Mouse (Mus musculus) midbrain, embryonic 13.5 days (tissue): ENCODE results near the gene Sec23b. TPM values are rescaled to one million over a fixed set of nuclear protein-coding genes. Genes with fewer than 3 reads are reported as not detected.

Source experiments
- microRNA-seq: library from miRNA; unstranded; fragments of <30 nt; microRNA quantifications from one replicate; pipeline ENCODE4, GENCODE M21; 2016
- polyA plus RNA-seq: library from polyadenylated mRNA; unstranded; fragments of >200 nt; fragmentation: Nextera tagmentation; extraction: Ambion mirVana; gene quantifications from 2 replicates; pipeline ENCODE4 v1.2.1, GENCODE M21; 2015

Gene Sec23b
- polyA plus RNA-seq, 1 experiment from 2014 or later = 81.1 TPM

Small RNA genes within 50 kb of the gene (microRNA-seq; reads per million reads assigned to microRNA genes)
- not detected for gene Gm24823

Other genes starting within 250 kb of the Sec23b start
- not detected in 2 replicates for gene Ovol2, start 224.1 kb upstream of the Sec23b start, polyA plus RNA-seq
- gene Kat14, start 187.2 kb upstream of the Sec23b start, polyA plus RNA-seq = 31.7 and 39.9 TPM in 2 replicates
- 1.6 and 2.2 TPM in 2 replicates for gene Pet117, start 187.2 kb upstream of the Sec23b start, polyA plus RNA-seq
- gene Dzank1, start 28.8 kb upstream of the Sec23b start, polyA plus RNA-seq = 10.0 and 11.1 TPM in 2 replicates
- 32.6 and 33.0 TPM in 2 replicates for gene Polr3f, start 28.5 kb upstream of the Sec23b start, polyA plus RNA-seq
- gene Rbbp9, start 5.4 kb upstream of the Sec23b start, polyA plus RNA-seq = 63.3 and 65.4 TPM in 2 replicates
- gene Smim26, start 37.8 kb downstream of the Sec23b start, polyA plus RNA-seq = 54.6 and 64.2 TPM in 2 replicates
- 80.8 and 89.8 TPM in 2 replicates for gene Dtd1, start 43.7 kb downstream of the Sec23b start, polyA plus RNA-seq